Mouse (Mus musculus) cerebellum, adult (tissue): Measurements from ENCODE around the gene Mocs2.

Experiments
- ATAC-seq: cut with Nextera tagmentation; 2 replicates; pipeline ENCODE4 v1.9.2; 2017; ENCODE audit warnings: mild to moderate bottlenecking, moderate library complexity, mixed read lengths; ENCODE audit not compliant: insufficient number of reproducible peaks, low FRiP score, low TSS enrichment

The Mocs2 gene

GRCm38 (mm10) chr13:114852264-114853111, 34.5 kb downstream of the Mocs2 start:
- no peak for ATAC-seq

DNA sequence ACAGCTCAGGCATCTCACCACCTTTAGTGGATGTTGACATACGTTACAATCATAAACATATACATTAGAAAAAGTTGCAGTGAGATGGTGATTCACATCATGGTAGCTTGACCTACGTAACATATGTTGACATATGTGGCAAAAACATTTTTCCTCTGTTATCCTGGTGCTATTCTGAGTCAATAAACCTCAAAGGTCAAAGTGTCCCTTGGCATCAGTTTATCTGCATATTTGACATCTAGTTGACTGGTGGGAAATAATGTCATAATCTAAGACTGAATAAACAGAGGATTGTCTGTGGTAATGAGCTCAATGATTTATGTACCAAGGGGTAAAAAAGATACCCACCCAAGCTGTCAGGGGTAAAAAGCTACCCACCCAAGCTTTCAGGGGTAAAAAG, 35.1 kb downstream of the Mocs2 start:
- no peak for ATAC-seq

DNA sequence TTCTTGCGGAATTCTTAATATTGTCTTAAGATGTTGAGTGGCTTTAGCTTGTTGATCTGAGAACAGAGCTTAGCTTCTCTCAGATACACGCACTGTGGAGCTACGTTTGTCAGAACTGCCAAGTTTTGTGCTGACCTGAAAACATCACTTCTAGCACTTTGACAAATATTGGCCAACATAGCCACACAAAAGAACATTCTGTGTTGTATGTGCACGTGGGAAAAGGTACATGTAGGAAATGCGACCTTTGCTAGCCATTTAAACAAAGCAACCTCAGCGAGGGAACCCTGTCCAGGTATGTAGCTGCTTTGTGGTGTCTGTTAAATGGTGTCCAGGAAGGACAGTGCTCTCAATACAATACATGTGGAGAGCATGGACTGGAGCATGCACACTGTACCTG, 36.0 kb downstream of the Mocs2 start:
- no peak for ATAC-seq

DNA sequence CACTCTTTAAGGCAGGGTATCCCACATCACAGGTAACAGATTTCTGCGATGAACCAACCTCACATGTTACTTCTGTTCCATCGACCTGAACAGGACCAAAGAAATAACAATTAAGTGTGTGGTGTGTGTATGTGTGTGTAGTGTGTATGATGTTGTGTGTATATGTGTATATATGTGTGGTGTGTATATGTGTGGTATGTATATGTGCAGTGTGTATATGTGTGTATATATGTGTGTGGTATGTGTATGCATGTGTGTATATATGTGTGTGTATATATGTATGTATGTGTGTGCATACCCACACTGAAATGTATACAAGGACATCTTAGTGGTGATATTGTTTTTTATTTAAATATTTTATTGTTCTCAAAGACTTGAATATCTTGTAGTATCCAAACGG, 36.4 kb downstream of the Mocs2 start:
- ATAC-seq, result no peak

GRCm38 (mm10) chr13:114855573-114856268, 37.7 kb downstream of the Mocs2 start:
- ATAC-seq, result peak; percentile 77

- ATAC-seq, result no peak
These were observed 38.2 kb downstream of the Mocs2 start for GRCm38 (mm10) chr13:114856269-114856627.

- no peak for ATAC-seq
These were observed 39.5 kb downstream of the Mocs2 start for GRCm38 (mm10) chr13:114857525-114857924.

GRCm38 (mm10) chr13:114874738-114875137, 56.7 kb downstream of the Mocs2 start:
- ATAC-seq, result no peak

DNA sequence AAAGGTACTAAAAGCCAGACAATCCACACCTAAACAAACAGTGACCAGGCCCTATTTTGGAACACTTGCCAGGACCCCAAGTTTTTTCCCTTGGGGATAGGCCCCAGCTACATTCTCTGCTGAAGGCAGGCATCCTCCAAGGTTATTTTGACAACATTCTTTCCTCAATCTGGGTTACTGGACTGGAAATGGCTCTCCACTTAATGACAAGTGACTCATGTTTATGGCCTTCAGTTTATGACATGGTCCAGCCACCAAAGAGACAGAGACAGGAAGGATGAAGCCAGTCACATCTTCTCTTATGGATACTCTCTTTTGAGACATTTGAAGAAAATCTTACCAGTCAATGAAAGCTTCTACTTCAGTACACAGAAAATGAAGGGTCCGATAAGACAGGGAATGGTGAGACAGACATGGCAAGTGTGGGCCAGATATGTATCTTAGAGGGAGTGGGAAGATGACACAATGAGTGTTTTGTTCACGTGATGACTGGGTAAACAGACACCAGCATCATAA, 58.0 kb downstream of the Mocs2 start:
- no peak for ATAC-seq

GRCm38 (mm10) chr13:114878667-114879066, 60.6 kb downstream of the Mocs2 start:
- ATAC-seq, result no peak
